Mouse (Mus musculus) intestine, embryonic 16.5 days (tissue): ENCODE data around the gene Lmod2. TPM values are rescaled to one million over a fixed set of nuclear protein-coding genes. Genes with fewer than 3 reads are reported as not detected.

Experiments
- ATAC-seq: fragments of 200-750 bp; cut with Nextera tagmentation; 2 replicates; pipeline ENCODE4 v1.8.0; 2017; ENCODE audit warnings: moderate TSS enrichment, moderate library complexity
- H3K27ac ChIP-seq: fragments of 300-500 bp; sonication (generic); 2 replicates; pipeline ENCODE4 v1.5.1; 2014; ENCODE audit warnings: mild to moderate bottlenecking, low read length
- H3K27me3 ChIP-seq: fragments of 300-500 bp; sonication (generic); replicated peaks from 2 replicates; pipeline ENCODE4 v1.6.1; 2014; ENCODE audit warnings: low read length, control low read depth, mixed read lengths; ENCODE audit not compliant: control insufficient read depth, insufficient read depth
- H3K36me3 ChIP-seq: fragments of 300-500 bp; sonication (generic); 2 replicates; pipeline ENCODE4 v1.6.1; 2014; ENCODE audit warnings: low read length, control low read depth; ENCODE audit not compliant: control insufficient read depth, insufficient read depth
- H3K4me1 ChIP-seq: fragments of 300-500 bp; sonication (generic); 2 replicates; pipeline ENCODE4 v1.6.1; 2014; ENCODE audit warnings: low read length, control low read depth, mixed read lengths; ENCODE audit not compliant: control insufficient read depth, insufficient read depth
- H3K4me2 ChIP-seq: fragments of 300-500 bp; sonication (generic); 2 replicates; pipeline ENCODE4 v1.6.1; 2014; ENCODE audit warnings: low read depth, low read length, control low read depth
- H3K4me3 ChIP-seq: fragments of 300-500 bp; sonication (generic); 2 replicates; pipeline ENCODE4 v1.5.1; 2014; ENCODE audit warnings: mild to moderate bottlenecking, low read length
- H3K9ac ChIP-seq: fragments of 300-500 bp; sonication (generic); 2 replicates; pipeline ENCODE4 v1.6.1; 2014; ENCODE audit warnings: low read depth, low read length
- H3K9me3 ChIP-seq: fragments of 300-500 bp; sonication (generic); 2 replicates; pipeline ENCODE4 v1.6.1; 2016; ENCODE audit warnings: low read length, control low read depth; ENCODE audit not compliant: control insufficient read depth
- WGBS: fragments of 180-500 bp; shearing (Covaris S2); extraction: QIAGEN DNeasy Blood & Tissue Kit; methylation state at CpG from one replicate; pipeline ENCODE4 v1.1.7; 2014; 5-methylcytosine and 5-hydroxymethylcytosine counted together
- polyA plus RNA-seq: library from polyadenylated mRNA; unstranded; fragments of >200 nt; fragmentation: Nextera tagmentation; extraction: Ambion mirVana; gene quantifications from 2 replicates; pipeline ENCODE4 v1.2.1, GENCODE M21; 2015

The Lmod2 gene
- polyA plus RNA-seq, 1 experiment from 2014 or later: not detected

GRCm38 (mm10) chr6:24620936-24621335, 23.4 kb downstream of the Lmod2 start:
- no peak overlapping the region for H3K27ac ChIP-seq
- H3K36me3 ChIP-seq: peaks cover 2% of the 10 kb centered on the region; the same call in 1 of the 2 replicates
- H3K4me3 ChIP-seq: no peak overlapping the region
- ATAC-seq: no peak
- no peaks in the 10 kb centered on the region for H3K4me1 ChIP-seq
- no peak overlapping the region for H3K4me2 ChIP-seq
- no peak overlapping the region for H3K9ac ChIP-seq
- 85% methylated on average over 2 of the region's 2 CpGs for WGBS
- no peaks in the 10 kb centered on the region for H3K9me3 ChIP-seq
- no peaks in the 10 kb centered on the region for H3K27me3 ChIP-seq

- H3K4me2 ChIP-seq: no peak overlapping the region
- H3K4me1 ChIP-seq: no peaks in the 10 kb centered on the region
- H3K27me3 ChIP-seq: no peaks in the 10 kb centered on the region
- H3K36me3 ChIP-seq: peaks cover 2% of the 10 kb centered on the region; the same call in 1 of the 2 replicates
- no peak overlapping the region for H3K27ac ChIP-seq
- no peak overlapping the region for H3K9ac ChIP-seq
- H3K4me3 ChIP-seq: no peak overlapping the region
- WGBS: 80% methylated on average over 2 of the region's 2 CpGs
- no peaks in the 10 kb centered on the region for H3K9me3 ChIP-seq
- ATAC-seq: peak; percentile 67
These were observed 24.5 kb downstream of the Lmod2 start for GRCm38 (mm10) chr6:24622098-24622497.

GRCm38 (mm10) chr6:24627586-24628030, 30.0 kb downstream of the Lmod2 start:
- H3K9me3 ChIP-seq: no peaks in the 10 kb centered on the region
- no peak overlapping the region for H3K4me3 ChIP-seq
- H3K27me3 ChIP-seq: no peaks in the 10 kb centered on the region
- no peak overlapping the region for H3K27ac ChIP-seq
- WGBS: 63% methylated on average over 5 of the region's 5 CpGs
- ATAC-seq: peak; percentile 49
- H3K4me2 ChIP-seq: no peak overlapping the region
- H3K4me1 ChIP-seq: 0 out of 2 replicates have a peak, but pooled peaks cover 3% of the 10 kb centered on the region
- H3K36me3 ChIP-seq: no peaks in the 10 kb centered on the region
- H3K9ac ChIP-seq: no peak overlapping the region

GRCm38 (mm10) chr6:24628499-24628898, 30.9 kb downstream of the Lmod2 start:
- H3K9ac ChIP-seq: no peak overlapping the region
- WGBS: 90% methylated on average over 1 of the region's 1 CpGs
- no peak overlapping the region for H3K27ac ChIP-seq

GRCm38 (mm10) chr6:24632061-24632460, 34.5 kb downstream of the Lmod2 start:
- WGBS: 54% methylated on average over 4 of the region's 4 CpGs
- no peak overlapping the region for H3K4me3 ChIP-seq
- 0 out of 2 replicates have a peak, but pooled peaks cover 3% of the 10 kb centered on the region for H3K4me1 ChIP-seq
- H3K36me3 ChIP-seq: no peaks in the 10 kb centered on the region
- H3K27me3 ChIP-seq: no peaks in the 10 kb centered on the region
- no peak overlapping the region for H3K9ac ChIP-seq
- H3K4me2 ChIP-seq: no peak overlapping the region
- no peaks in the 10 kb centered on the region for H3K9me3 ChIP-seq
- H3K27ac ChIP-seq: no peak overlapping the region
- ATAC-seq: peak; percentile 89

More at GRCm38 (mm10) chr6:24628499-24628898, 30.9 kb downstream of the Lmod2 start:
- no peak for ATAC-seq
- H3K27me3 ChIP-seq: no peaks in the 10 kb centered on the region
- 0 out of 2 replicates have a peak, but pooled peaks cover 3% of the 10 kb centered on the region for H3K4me1 ChIP-seq
- H3K4me3 ChIP-seq: no peak overlapping the region
- no peaks in the 10 kb centered on the region for H3K9me3 ChIP-seq
- H3K36me3 ChIP-seq: no peaks in the 10 kb centered on the region
- H3K4me2 ChIP-seq: no peak overlapping the region

DNA sequence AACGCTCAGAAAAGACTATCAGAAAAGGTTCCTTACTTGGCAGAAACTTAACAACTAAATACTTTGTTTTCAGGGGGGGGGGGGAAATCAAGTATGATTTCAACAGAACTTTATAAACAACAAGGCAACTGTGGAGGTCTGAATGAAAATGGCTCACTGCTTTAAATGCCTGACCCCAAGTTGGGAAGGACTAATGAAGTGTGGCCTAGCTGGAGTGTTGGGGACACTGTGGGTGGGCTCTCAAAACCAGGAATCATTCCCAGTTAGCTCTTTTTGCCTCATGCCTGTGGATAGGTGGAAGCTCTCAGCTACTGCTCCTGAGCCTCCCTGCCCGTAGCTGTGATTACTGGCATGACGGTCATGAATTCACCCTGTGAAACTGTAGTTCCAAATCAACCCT, 36.5 kb downstream of the Lmod2 start:
- Histone ChIP-seq H3K9ac (no peak overlapping the region), H3K4me1 (0 out of 2 replicates have a peak, but pooled peaks cover 3% of the 10 kb centered on the region), H3K4me2 (no peak overlapping the region), H3K36me3 (no peaks in the 10 kb centered on the region), H3K27ac (no peak overlapping the region), H3K4me3 (no peak overlapping the region), H3K9me3 (no peaks in the 10 kb centered on the region), H3K27me3 (no peaks in the 10 kb centered on the region)
- no peak for ATAC-seq
- 92% methylated on average over 3 of the region's 3 CpGs for WGBS

DNA sequence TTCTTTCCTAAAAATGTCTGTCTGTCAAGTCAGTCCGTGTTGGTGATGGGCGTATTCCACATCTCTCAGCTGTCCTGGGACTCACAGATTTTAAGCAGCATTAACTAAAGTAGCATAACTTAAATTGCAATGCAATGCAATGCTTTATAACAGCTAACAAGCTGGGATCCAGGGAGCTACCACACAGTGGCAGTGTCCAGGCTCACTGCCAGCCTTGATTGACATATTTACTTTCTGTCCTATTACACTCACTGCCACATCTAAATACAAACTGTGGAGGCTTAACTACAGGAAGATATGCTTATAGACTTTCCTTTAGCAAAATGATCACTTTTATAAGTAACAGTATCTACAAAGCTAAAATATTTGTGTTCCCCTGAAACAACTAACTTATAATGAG, 38.3 kb downstream of the Lmod2 start:
- Histone ChIP-seq H3K4me3 (no peak overlapping the region), H3K4me1 (0 out of 2 replicates have a peak, but pooled peaks cover 3% of the 10 kb centered on the region), H3K9ac (no peak overlapping the region), H3K36me3 (no peaks in the 10 kb centered on the region), H3K9me3 (no peaks in the 10 kb centered on the region), H3K27me3 (no peaks in the 10 kb centered on the region), H3K4me2 (no peak overlapping the region), H3K27ac (no peak overlapping the region)
- 94% methylated on average over 2 of the region's 2 CpGs for WGBS
- no peak for ATAC-seq

- Histone ChIP-seq H3K27ac (no peak overlapping the region), H3K27me3 (no peaks in the 10 kb centered on the region), H3K9ac (no peak overlapping the region), H3K4me2 (no peak overlapping the region), H3K4me3 (no peak overlapping the region), H3K9me3 (no peaks in the 10 kb centered on the region), H3K4me1 (no peaks in the 10 kb centered on the region), H3K36me3 (no peaks in the 10 kb centered on the region)
- no peak for ATAC-seq
- WGBS: 86% methylated on average over 4 of the region's 4 CpGs
These were observed 43.7 kb downstream of the Lmod2 start for GRCm38 (mm10) chr6:24641286-24641685.

DNA sequence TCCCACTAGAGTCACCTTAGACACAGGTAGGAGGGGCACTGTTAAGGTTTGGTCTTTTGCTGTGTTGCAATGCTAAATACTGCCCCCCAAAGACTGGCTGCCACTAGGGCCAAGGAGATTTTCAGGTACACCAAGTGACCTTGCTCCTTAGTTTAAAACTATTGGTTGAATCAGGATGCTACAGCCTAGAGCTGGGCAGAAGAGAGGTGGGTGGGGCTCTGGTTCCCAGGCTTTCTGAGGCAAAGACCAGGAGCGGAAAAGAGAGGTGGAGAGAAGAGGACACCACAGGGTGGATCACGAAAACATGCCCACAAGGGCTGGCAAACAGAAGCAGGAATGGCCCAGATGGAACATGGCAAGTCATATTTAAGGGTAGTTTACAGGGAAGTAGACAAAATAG, 44.6 kb downstream of the Lmod2 start:
- no peak overlapping the region for H3K4me3 ChIP-seq
- H3K27me3 ChIP-seq: no peaks in the 10 kb centered on the region
- no peaks in the 10 kb centered on the region for H3K36me3 ChIP-seq
- no peak overlapping the region for H3K27ac ChIP-seq
- H3K9ac ChIP-seq: no peak overlapping the region
- 89% methylated on average over 2 of the region's 2 CpGs for WGBS
- no peak overlapping the region for H3K4me2 ChIP-seq
- H3K9me3 ChIP-seq: no peaks in the 10 kb centered on the region
- peaks cover under 1% of the 10 kb centered on the region; the same call in 1 of the 2 replicates for H3K4me1 ChIP-seq
- ATAC-seq: no peak

DNA sequence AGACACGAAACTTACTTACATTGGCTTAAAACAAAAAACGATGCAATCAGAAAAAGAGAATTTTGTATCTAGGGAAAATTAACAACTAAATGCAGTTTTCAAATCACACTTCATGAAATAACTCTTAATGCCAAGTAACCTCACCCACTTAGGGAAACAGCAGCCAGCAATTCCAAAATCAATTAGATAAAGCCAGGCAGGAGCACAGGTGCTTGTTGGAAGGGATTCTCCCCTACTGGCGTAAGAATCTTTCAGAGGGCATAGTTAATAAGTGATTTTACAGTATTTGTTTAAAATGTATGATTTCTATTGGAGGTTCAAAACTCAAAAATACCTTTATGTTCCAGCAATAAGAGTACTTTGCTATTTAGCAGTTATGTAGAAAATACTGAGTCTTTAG, 45.4 kb downstream of the Lmod2 start:
- no peak for ATAC-seq
- Histone ChIP-seq H3K4me3 (no peak overlapping the region), H3K4me1 (peaks cover 2% of the 10 kb centered on the region; the same call in 1 of the 2 replicates), H3K27ac (no peak overlapping the region), H3K36me3 (no peaks in the 10 kb centered on the region), H3K9me3 (no peaks in the 10 kb centered on the region), H3K9ac (no peak overlapping the region), H3K4me2 (no peak overlapping the region), H3K27me3 (no peaks in the 10 kb centered on the region)
- 92% methylated on average over 3 of the region's 3 CpGs for WGBS
